Mouse (Mus musculus) left cerebral cortex, postnatal 36 days (tissue): ENCODE measurements at regions not wholly inside any gene's neighbourhood (a gene's known extent, or its start where the extent isn't known, plus 50 kb on each side); places are given as distances from the start of the nearest gene placed in this dataset.

Source experiments
- DNase-seq, 2 experiments: peaks; one replicate each; pipeline ENCODE4 v3.0.0; 2021 to 2022; ENCODE audit warnings: low spot score in 2 of 2, mixed read lengths in 1 of 2
- intact Hi-C: fragments of 180-260 bp; cut with DNase I; formaldehyde crosslinking; loops from one replicate; pipeline ENCODE4 v1.15.1; 2025

GRCm38 (mm10) chr14:29866455-29867275, 101.4 kb upstream of the Selenok start:
- intact Hi-C loops = loop anchor here (5.0 kb wide), 1 partner anchor 144 kb away; the partner anchor contains the start of gene Cacna2d3
- peak; percentile 72 to 78 for DNase-seq

- intact Hi-C loops = loop anchor here (5.0 kb wide), 1 partner anchor 145 kb away; the partner anchor contains the start of gene Cacna2d3
- no peak for DNase-seq
Measured at GRCm38 (mm10) chr14:29867311-29867710, 100.8 kb upstream of the Selenok start.

- DNase-seq = no peak
- intact Hi-C loops = loop anchor here (5.0 kb wide), 1 partner anchor 148 kb away; the partner anchor contains the start of gene Cacna2d3
Measured at GRCm38 (mm10) chr14:29869930-29870329, 98.2 kb upstream of the Selenok start.

GRCm38 (mm10) chr14:29876668-29877067, 91.4 kb upstream of the Selenok start:
- intact Hi-C loops = no loop called here

GRCm38 (mm10) chr14:29877671-29878422, 90.3 kb upstream of the Selenok start:
- intact Hi-C loops = no loop called here
- peak; percentile 61 to 75 for DNase-seq

More at GRCm38 (mm10) chr14:29876668-29877067, 91.4 kb upstream of the Selenok start:
- DNase-seq = no peak

- DNase-seq = no peak
- intact Hi-C loops = no loop called here
Measured at GRCm38 (mm10) chr14:29878423-29878800, 89.7 kb upstream of the Selenok start.

- intact Hi-C loops = no loop called here
- DNase-seq = no peak
Measured at GRCm38 (mm10) chr14:29879283-29879682, 88.8 kb upstream of the Selenok start.

GRCm38 (mm10) chr14:29882666-29883344, 85.3 kb upstream of the Selenok start:
- peak in 1 of 2 experiments; percentile 45 for DNase-seq
- intact Hi-C loops = no loop called here

GRCm38 (mm10) chr14:29895332-29895988, 72.6 kb upstream of the Selenok start:
- DNase-seq = peak in 1 of 2 experiments; percentile 17
- intact Hi-C loops = no loop called here

GRCm38 (mm10) chr14:29895989-29896675, 72.0 kb upstream of the Selenok start:
- DNase-seq = peak in 1 of 2 experiments; percentile 32
- intact Hi-C loops = no loop called here

GRCm38 (mm10) chr14:29900931-29901330, 67.2 kb upstream of the Selenok start:
- DNase-seq = no peak
- intact Hi-C loops = no loop called here

GRCm38 (mm10) chr14:29903574-29903973, 64.5 kb upstream of the Selenok start:
- intact Hi-C loops = no loop called here

GRCm38 (mm10) chr14:29904856-29905255, 63.3 kb upstream of the Selenok start:
- no peak for DNase-seq
- intact Hi-C loops = no loop called here

More at GRCm38 (mm10) chr14:29903574-29903973, 64.5 kb upstream of the Selenok start:
- no peak for DNase-seq

GRCm38 (mm10) chr14:29909741-29910140, 58.4 kb upstream of the Selenok start:
- DNase-seq = no peak

More at GRCm38 (mm10) chr14:29909741-29910140, 58.4 kb upstream of the Selenok start:
- intact Hi-C loops = no loop called here
